Mouse (Mus musculus): ENCODE results near the gene Gm20816. TPM values are rescaled to one million over a fixed set of nuclear protein-coding genes. Genes with fewer than 3 reads are reported as not detected.
"Not testable (repeated sequence)": the region's sequence is repeated elsewhere in the genome, so short reads cannot be mapped to it uniquely, and the experiment has no call there.

Gene Gm20816
- polyA plus RNA-seq (2015; fragmentation: Nextera tagmentation; extraction: Ambion mirVana): not detected in 2 replicates

- H3K4me3 ChIP-seq; H3K27me3 ChIP-seq; H3K27ac ChIP-seq; H3K36me3 ChIP-seq; H3K4me2 ChIP-seq; H3K9me3 ChIP-seq (replicated peaks); ATAC-seq (replicated peaks; ENCODE audit: insufficient number of reproducible peaks, insufficient read depth, low FRiP score, low read depth); H3K4me1 ChIP-seq (replicated peaks); H3K9ac ChIP-seq: not testable (repeated sequence)
- no CpG with 5 or more reads among the region's 3 CpGs for WGBS
Observed at GRCm38 (mm10) chrY:68537655-68538054, at the start of gene Gm20816. Gene Gm20816, plus strand, starts transcription at chrY:68537955.

Other genes with a start within 250 kb of the Gm20816 start
- not detected in 2 replicates for gene Gm20937, start 243.1 kb upstream of the Gm20816 start, polyA plus RNA-seq (2015; fragmentation: Nextera tagmentation; extraction: Ambion mirVana)